Mouse (Mus musculus): Measurements from ENCODE around the gene Tln2. TPM values are rescaled to one million over a fixed set of nuclear protein-coding genes. Genes with fewer than 3 reads are reported as not detected.

Tln2 gene
- polyA plus RNA-seq, 1 experiment from 2014 or later = 66.6 TPM

GRCm38 (mm10) chr9:67170759-67171158, 388.7 kb downstream of the Tln2 start:
- Histone ChIP-seq H3K9ac (replicated peaks; ENCODE audit: low read depth, low read length) (no peak overlapping the region), H3K4me1 (ENCODE audit: control insufficient read depth, insufficient read depth, low read length) (no peaks in the 10 kb centered on the region), H3K27ac (ENCODE audit: low read depth, low read length) (no peak overlapping the region), H3K36me3 (ENCODE audit: control insufficient read depth, insufficient read depth, low read length) (no peaks in the 10 kb centered on the region), H3K9me3 (ENCODE audit: control insufficient read depth, low read length) (no peaks in the 10 kb centered on the region; the same call in 1 of the 2 replicates), H3K4me2 (ENCODE audit: low read depth, low read length) (no peak overlapping the region), H3K4me3 (ENCODE audit: low read depth, low read length) (no peak overlapping the region), H3K27me3 (ENCODE audit: control insufficient read depth, insufficient read depth, low read length) (no peaks in the 10 kb centered on the region)
- WGBS = 86% methylated on average over 8 of the region's 8 CpGs
- no peak for ATAC-seq (ENCODE audit: low read depth)

- H3K4me2 ChIP-seq (ENCODE audit: low read depth, low read length) = no peak overlapping the region
- no peaks in the 10 kb centered on the region for H3K27me3 ChIP-seq (ENCODE audit: control insufficient read depth, insufficient read depth, low read length)
- ATAC-seq (ENCODE audit: low read depth) = no peak
- H3K9me3 ChIP-seq (ENCODE audit: control insufficient read depth, low read length) = no peaks in the 10 kb centered on the region; the same call in 1 of the 2 replicates
- H3K9ac ChIP-seq (replicated peaks; ENCODE audit: low read depth, low read length) = no peak overlapping the region
- H3K4me3 ChIP-seq (ENCODE audit: low read depth, low read length) = no peak overlapping the region
- H3K36me3 ChIP-seq (ENCODE audit: control insufficient read depth, insufficient read depth, low read length) = no peaks in the 10 kb centered on the region
- no peaks in the 10 kb centered on the region for H3K4me1 ChIP-seq (ENCODE audit: control insufficient read depth, insufficient read depth, low read length)
- 69% methylated on average over 3 of the region's 3 CpGs for WGBS
- H3K27ac ChIP-seq (ENCODE audit: low read depth, low read length) = no peak overlapping the region
Measured at GRCm38 (mm10) chr9:67170047-67170446, 389.5 kb downstream of the Tln2 start.

MicroRNAs encoded within 50 kb of the gene (microRNA counts, 519-probe panel; counts per million panel counts)
- microRNA mmu-miR-190 = not detected

Small RNA genes lying within 50 kb of the gene (microRNA-seq; reads per million reads assigned to microRNA genes)
- 78.5 reads per million, percentile 44 among the genes with 10 or more reads in this experiment for gene Mir190a

Other genes starting within 250 kb of the Tln2 start
- 1.6 and 1.9 TPM in 2 replicates for gene C2cd4b, start 199.7 kb upstream of the Tln2 start, polyA plus RNA-seq (2014; fragmentation: Nextera tagmentation; extraction: Ambion mirVana)